Mouse (Mus musculus): ENCODE data around the gene Pde4a. TPM values are rescaled to one million over a fixed set of nuclear protein-coding genes. Genes with fewer than 3 reads are reported as not detected.

The Pde4a gene
- total and polyA plus RNA-seq, 3 experiments, result 1.7 to 7.6 (median 4.8) TPM

GRCm38 (mm10) chr9:21153331-21153730, 12.2 kb upstream of the Pde4a start:
- H3K27me3 ChIP-seq (replicated peaks), result no peaks in the 10 kb centered on the region
- H3K79me2 ChIP-seq (replicated peaks; ENCODE audit: control insufficient read depth, extremely low read depth, insufficient read depth, poor library complexity, severe bottlenecking), result peaks cover 14% of the 10 kb centered on the region
- H3K9me3 ChIP-seq (replicated peaks; ENCODE audit: low read length), result peaks cover 4% of the 10 kb centered on the region
- TF ChIP-seq TCF12 (IDR thresholded peaks at IDR 0.05; ENCODE audit: low read depth, low read length), result no peak
- TF ChIP-seq MYC (IDR thresholded peaks at IDR 0.05; ENCODE audit: low read depth, low read length), result no peak
- TF ChIP-seq ZNF384 (IDR thresholded peaks at IDR 0.05; ENCODE audit: low read depth, low read length), result no peak
- no peak for TF ChIP-seq ZC3H11A (IDR thresholded peaks at IDR 0.05; ENCODE audit: low read depth, low read length)
- no peak for TF ChIP-seq MAZ (IDR thresholded peaks at IDR 0.05; ENCODE audit: low read depth, low read length)
- TF ChIP-seq KAT2A (IDR thresholded peaks at IDR 0.05; ENCODE audit: insufficient replicate concordance, low read length), result no peak
- TF ChIP-seq NRF1 (IDR thresholded peaks at IDR 0.05; ENCODE audit: low read depth, low read length), result no peak
- no peak for TF ChIP-seq JUND (conservative IDR thresholded peaks at IDR 0.05; ENCODE audit: low read depth, low read length)
- no peak for TF ChIP-seq MAX (IDR thresholded peaks at IDR 0.05; ENCODE audit: low read length)
- no peak for TF ChIP-seq UBTF (IDR thresholded peaks at IDR 0.05; ENCODE audit: low read depth, low read length)
- no peak for TF ChIP-seq JUN (IDR thresholded peaks at IDR 0.05; ENCODE audit: insufficient read depth, low read depth, low read length)
- TF ChIP-seq RCOR1 (conservative IDR thresholded peaks at IDR 0.05; ENCODE audit: low read depth, low read length), result no peak
- no peak for TF ChIP-seq ZMIZ1 (IDR thresholded peaks at IDR 0.05; ENCODE audit: low read depth, low read length)
- no peak for TF ChIP-seq EP300 (IDR thresholded peaks at IDR 0.05; ENCODE audit: low read length)
- no peak for TF ChIP-seq POLR2AphosphoS2 (IDR thresholded peaks at IDR 0.05; ENCODE audit: low read depth, low read length)
- no peak for TF ChIP-seq GABPA (IDR thresholded peaks at IDR 0.05; ENCODE audit: insufficient replicate concordance, low read depth, low read length)
- no peak for DNase-seq (ENCODE audit: extremely low read depth)
- no peak overlapping the region for H3K4me3 ChIP-seq (replicated peaks in 1 of 3; ENCODE audit: low read depth in 2 of 3, low read length in 2 of 3, poor library complexity in 1 of 3)
- peaks cover 0 to 31% of the 10 kb centered on the region in 2 experiments; a peak in 2 of 4 replicates for H3K4me1 ChIP-seq (ENCODE audit: control insufficient read depth in 1 of 2, insufficient read depth in 2 of 2)
- in situ Hi-C loops (cut with MboI; ENCODE audit: low pct_ligation_motif_present, low pct_unique_long_range_greater_than_20kb, low sequenced_read_pairs) (no loop called here), dilution Hi-C loops (cut with MboI; ENCODE audit: extremely low pct_ligation_motif_present, extremely low pct_unique_long_range_greater_than_20kb, low sequenced_read_pairs) (no loop called here)
- no peak overlapping the region for H3K9ac ChIP-seq (ENCODE audit: insufficient read depth, low read depth)
- no peak overlapping the region for H3K4me2 ChIP-seq (ENCODE audit: insufficient read depth, low read depth, poor library complexity, severe bottlenecking)
- peaks cover 0 to under 1% of the 10 kb centered on the region in 2 experiments for H3K36me3 ChIP-seq (replicated peaks in 1 of 2; ENCODE audit: control insufficient read depth in 1 of 2, insufficient read depth in 1 of 2, low read length in 1 of 2)
- H3K27ac ChIP-seq (ENCODE audit: insufficient read depth, low read depth), result no peak overlapping the region

- Histone ChIP-seq H3K9me3 (replicated peaks; ENCODE audit: low read length) (peaks cover 8% of the 10 kb centered on the region), H3K79me2 (replicated peaks; ENCODE audit: control insufficient read depth, extremely low read depth, insufficient read depth, poor library complexity, severe bottlenecking) (peaks cover 9% of the 10 kb centered on the region), H3K4me1 (ENCODE audit: control insufficient read depth in 1 of 2, insufficient read depth in 2 of 2) (peaks cover 0 to 29% of the 10 kb centered on the region in 2 experiments; a peak in 2 of 4 replicates), H3K27me3 (replicated peaks) (no peaks in the 10 kb centered on the region), H3K9ac (ENCODE audit: insufficient read depth, low read depth) (no peak overlapping the region), H3K4me3 (replicated peaks in 1 of 3; ENCODE audit: low read depth in 2 of 3, low read length in 2 of 3, poor library complexity in 1 of 3) (no peak overlapping the region), H3K27ac (ENCODE audit: insufficient read depth, low read depth) (no peak overlapping the region), H3K36me3 (replicated peaks in 1 of 2; ENCODE audit: control insufficient read depth in 1 of 2, insufficient read depth in 1 of 2, low read length in 1 of 2) (no peaks in the 10 kb centered on the region), H3K4me2 (ENCODE audit: insufficient read depth, low read depth, poor library complexity, severe bottlenecking) (no peak overlapping the region)
- no peak for DNase-seq (ENCODE audit: extremely low read depth)
- TF ChIP-seq E2F4 (IDR thresholded peaks at IDR 0.05; ENCODE audit: insufficient replicate concordance, low read depth, low read length) (no peak), MAZ (IDR thresholded peaks at IDR 0.05; ENCODE audit: low read depth, low read length) (no peak), MAX (IDR thresholded peaks at IDR 0.05; ENCODE audit: low read length) (no peak), KAT2A (IDR thresholded peaks at IDR 0.05; ENCODE audit: insufficient replicate concordance, low read length) (no peak), MYC (IDR thresholded peaks at IDR 0.05; ENCODE audit: low read depth, low read length) (no peak), ZNF384 (IDR thresholded peaks at IDR 0.05; ENCODE audit: low read depth, low read length) (no peak), CTCF (conservative IDR thresholded peaks at IDR 0.05 in 1 of 2, IDR thresholded peaks at IDR 0.05 in 1 of 2; ENCODE audit: low read depth in 2 of 2, low read length in 2 of 2) (no peak), NRF1 (IDR thresholded peaks at IDR 0.05; ENCODE audit: low read depth, low read length) (no peak), CHD2 (IDR thresholded peaks at IDR 0.05; ENCODE audit: low read length) (no peak), TBP (conservative IDR thresholded peaks at IDR 0.05; ENCODE audit: low read depth, low read length) (no peak), ZMIZ1 (IDR thresholded peaks at IDR 0.05; ENCODE audit: low read depth, low read length) (no peak), RCOR1 (conservative IDR thresholded peaks at IDR 0.05; ENCODE audit: low read depth, low read length) (no peak), UBTF (IDR thresholded peaks at IDR 0.05; ENCODE audit: low read depth, low read length) (no peak), JUND (conservative IDR thresholded peaks at IDR 0.05; ENCODE audit: low read depth, low read length) (no peak), JUN (IDR thresholded peaks at IDR 0.05; ENCODE audit: insufficient read depth, low read depth, low read length) (no peak)
- in situ Hi-C loops (cut with MboI; ENCODE audit: low pct_ligation_motif_present, low pct_unique_long_range_greater_than_20kb, low sequenced_read_pairs), result no loop called here
- dilution Hi-C loops (cut with MboI; ENCODE audit: extremely low pct_ligation_motif_present, extremely low pct_unique_long_range_greater_than_20kb, low sequenced_read_pairs), result no loop called here
These were observed 11.7 kb upstream of the Pde4a start for GRCm38 (mm10) chr9:21153833-21154232.

Data from CH12.LX (cell line).